Mouse (Mus musculus): ENCODE measurements around the gene Rcbtb2. TPM values are rescaled to one million over a fixed set of nuclear protein-coding genes. Genes with fewer than 3 reads are reported as not detected.

Gene Rcbtb2
- polyA plus RNA-seq, 1 experiment from 2014 or later = 549 TPM

DNA sequence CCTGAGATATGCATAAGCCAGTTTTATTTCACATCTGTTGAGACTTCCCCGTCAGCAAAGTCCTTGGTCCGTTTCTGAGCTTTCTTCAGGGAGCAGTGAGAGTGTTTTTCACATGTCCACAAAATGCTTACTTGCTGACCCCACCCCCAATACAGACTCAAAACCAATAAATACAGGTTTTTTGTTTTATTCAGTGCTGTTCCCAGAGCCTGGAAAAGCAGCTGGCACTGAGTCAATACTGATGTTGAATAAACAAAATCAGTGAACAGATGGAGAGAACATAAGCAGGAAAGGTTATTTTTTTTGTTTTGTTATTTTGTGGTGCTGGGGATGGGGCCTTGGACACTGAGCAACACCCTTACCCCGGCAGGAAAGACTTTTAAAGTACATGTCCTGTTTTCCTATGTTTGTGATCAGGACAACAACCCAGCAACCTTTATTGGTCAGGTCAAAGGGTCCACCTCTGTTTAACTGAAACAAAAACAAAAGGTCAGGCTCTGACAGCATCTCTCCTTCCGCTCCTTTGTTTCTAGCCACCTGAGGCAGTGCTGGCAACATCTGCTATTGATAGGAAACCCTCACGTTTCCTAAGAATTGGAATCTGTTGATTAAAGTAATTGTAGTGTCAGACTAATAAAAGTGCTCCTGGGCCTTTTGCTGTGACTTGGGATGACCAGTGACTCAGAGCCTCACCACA lies 108.6 kb downstream of the Rcbtb2 start:
- Histone ChIP-seq H3K79me2 (ENCODE audit: inconsistent target) (peaks cover 10% of the 10 kb centered on the region; the same call in 1 of the 2 replicates), H3K27ac (no peak overlapping the region), H3K4me3 (ENCODE audit: inconsistent target) (no peak overlapping the region), H3K36me3 (ENCODE audit: inconsistent target) (no peaks in the 10 kb centered on the region)
- WGBS (ENCODE audit: missing documents) = 94% methylated on average over 5 of the region's 5 CpGs

DNA sequence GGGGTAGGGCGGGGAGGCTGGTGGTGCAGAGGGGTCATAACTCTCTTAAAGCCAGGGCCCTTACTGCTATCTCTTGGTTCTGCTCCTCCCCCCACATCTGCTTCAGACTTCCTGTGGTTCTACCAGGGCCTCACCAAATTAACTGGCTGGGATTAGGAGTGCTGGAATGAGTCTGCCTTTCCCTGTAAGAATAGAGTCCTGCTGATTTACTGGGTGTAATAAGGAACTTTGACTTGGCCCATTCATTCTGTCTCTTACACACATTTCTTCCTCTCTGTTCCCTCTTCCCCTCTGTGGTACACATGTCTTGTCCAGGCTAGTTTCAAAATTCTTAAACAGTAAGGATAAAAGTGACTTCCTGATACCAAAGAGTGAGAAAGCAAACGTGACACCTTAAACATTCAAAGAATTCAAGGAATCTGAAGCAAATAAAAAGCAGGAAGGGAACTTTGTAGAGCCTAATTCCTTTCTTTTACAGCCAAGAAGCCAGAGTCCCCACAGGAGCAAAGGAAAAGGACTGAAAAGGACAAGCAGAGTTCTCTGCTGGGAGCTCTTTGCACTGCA lies 111.7 kb downstream of the Rcbtb2 start:
- Histone ChIP-seq H3K4me3 (ENCODE audit: inconsistent target) (no peak overlapping the region), H3K27ac (peak overlapping the region; percentile 46), H3K36me3 (ENCODE audit: inconsistent target) (no peaks in the 10 kb centered on the region), H3K79me2 (ENCODE audit: inconsistent target) (peaks cover 39% of the 10 kb centered on the region)
- 31% methylated on average over 2 of the region's 2 CpGs for WGBS (ENCODE audit: missing documents)

DNA sequence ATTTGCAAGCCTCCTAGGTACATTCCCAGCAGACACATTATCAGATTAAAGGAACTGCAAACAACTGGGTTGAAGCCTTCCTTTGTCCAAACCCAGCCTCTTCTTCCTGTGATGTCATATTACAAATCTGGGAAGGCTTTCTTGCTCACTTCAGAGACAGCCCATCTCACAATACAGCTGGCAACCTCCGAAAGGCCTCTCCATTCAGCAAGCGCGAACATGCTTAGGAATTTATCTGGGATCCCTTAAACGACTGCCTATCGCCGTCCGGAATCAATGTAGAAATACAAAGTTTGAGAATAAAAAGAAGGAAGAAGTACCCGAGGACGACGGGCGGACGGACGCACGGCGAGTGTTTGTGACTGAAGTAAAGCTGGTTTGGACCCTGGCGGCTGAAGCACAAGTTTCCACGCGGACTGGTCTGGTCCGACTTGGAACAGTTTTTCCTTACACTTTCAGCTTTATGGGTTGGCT lies 115.0 kb downstream of the Rcbtb2 start, which contains the start of gene Lpar6:
Lpar6 (plus strand) TSS at position 48 of the 474 bp plus-strand sequence.
- peaks cover 6% of the 10 kb centered on the region; the same call in 1 of the 2 replicates for H3K36me3 ChIP-seq (ENCODE audit: inconsistent target)
- peak within 1 kb of the TSS; percentile 86 for H3K27ac ChIP-seq
- WGBS (ENCODE audit: missing documents) = under 1% methylated on average over 16 of the region's 19 CpGs
- H3K79me2 ChIP-seq (ENCODE audit: inconsistent target) = peaks cover 72% of the 10 kb centered on the region
- H3K4me3 ChIP-seq (ENCODE audit: inconsistent target) = peak within 1 kb of the TSS; percentile 75

DNA sequence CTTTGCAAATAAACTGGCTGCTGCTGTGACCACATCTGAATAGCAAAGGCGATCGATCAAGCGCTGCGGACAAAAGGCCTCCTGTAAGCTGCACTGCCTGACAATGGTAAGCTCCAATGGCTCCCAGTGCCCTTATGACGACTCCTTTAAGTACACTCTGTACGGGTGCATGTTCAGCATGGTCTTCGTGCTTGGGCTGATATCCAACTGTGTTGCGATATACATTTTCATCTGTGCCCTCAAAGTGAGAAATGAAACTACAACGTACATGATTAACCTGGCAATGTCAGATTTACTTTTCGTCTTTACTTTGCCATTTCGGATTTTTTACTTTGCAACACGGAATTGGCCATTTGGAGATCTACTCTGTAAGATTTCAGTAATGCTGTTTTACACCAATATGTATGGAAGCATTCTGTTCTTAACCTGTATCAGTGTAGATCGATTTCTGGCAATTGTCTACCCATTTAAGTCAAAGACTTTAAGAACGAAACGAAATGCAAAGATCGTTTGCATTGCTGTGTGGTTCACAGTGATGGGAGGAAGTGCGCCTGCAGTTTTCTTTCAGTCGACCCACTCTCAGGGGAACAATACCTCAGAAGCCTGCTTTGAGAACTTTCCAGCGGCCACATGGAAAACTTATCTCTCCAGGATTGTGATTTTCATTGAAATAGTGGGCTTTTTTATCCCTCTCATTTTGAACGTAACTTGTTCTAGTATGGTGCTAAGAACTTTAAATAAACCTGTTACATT lies 115.8 kb downstream of the Rcbtb2 start:
- peak overlapping the region; percentile 86 for H3K27ac ChIP-seq
- under 1% methylated on average over 20 of the region's 20 CpGs for WGBS (ENCODE audit: missing documents)

DNA sequence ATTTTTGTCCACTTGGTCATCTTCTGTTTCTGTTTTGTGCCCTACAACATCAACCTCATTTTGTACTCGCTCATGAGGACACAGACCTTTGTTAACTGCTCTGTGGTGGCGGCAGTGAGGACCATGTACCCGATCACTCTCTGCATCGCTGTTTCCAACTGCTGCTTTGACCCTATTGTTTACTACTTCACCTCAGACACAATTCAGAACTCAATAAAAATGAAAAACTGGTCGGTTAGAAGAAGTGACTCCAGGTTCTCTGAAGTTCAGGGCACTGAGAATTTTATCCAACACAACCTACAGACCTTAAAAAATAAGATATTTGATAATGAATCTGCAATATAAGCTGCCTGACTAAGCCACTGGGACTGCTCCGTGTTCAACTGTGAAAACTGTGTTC lies 116.5 kb downstream of the Rcbtb2 start:
- peaks cover 6% of the 10 kb centered on the region; the same call in 1 of the 2 replicates for H3K36me3 ChIP-seq (ENCODE audit: inconsistent target)
- peaks cover 74% of the 10 kb centered on the region for H3K79me2 ChIP-seq (ENCODE audit: inconsistent target)
- H3K4me3 ChIP-seq (ENCODE audit: inconsistent target) = peak overlapping the region; percentile 75
- H3K27ac ChIP-seq = peak overlapping the region; percentile 86
- WGBS (ENCODE audit: missing documents) = 0% methylated on average over 6 of the region's 6 CpGs

More for the DNA sequence above, 115.8 kb downstream of the Rcbtb2 start:
- H3K36me3 ChIP-seq (ENCODE audit: inconsistent target) = peaks cover 6% of the 10 kb centered on the region; the same call in 1 of the 2 replicates
- H3K79me2 ChIP-seq (ENCODE audit: inconsistent target) = peaks cover 74% of the 10 kb centered on the region
- H3K4me3 ChIP-seq (ENCODE audit: inconsistent target) = peak overlapping the region; percentile 75

DNA sequence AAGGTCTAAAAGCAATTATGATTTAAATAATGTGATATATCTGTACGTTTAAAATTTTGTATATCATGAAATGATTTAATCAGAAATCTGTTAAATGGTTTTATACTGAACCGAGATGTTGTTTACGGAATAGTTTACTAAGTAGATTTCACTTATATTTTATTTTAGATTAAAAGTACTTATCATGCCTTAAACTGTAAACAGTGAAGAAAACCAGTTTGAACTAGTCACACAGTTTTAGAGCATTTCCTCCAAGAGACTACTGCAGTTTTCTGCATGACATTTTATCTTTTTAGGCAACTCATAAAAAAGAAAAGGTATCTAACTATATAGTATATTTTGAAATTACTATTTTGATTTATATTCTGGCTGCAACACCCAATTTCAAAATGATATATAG lies 117.0 kb downstream of the Rcbtb2 start:
- Histone ChIP-seq H3K27ac (peak overlapping the region; percentile 86), H3K4me3 (ENCODE audit: inconsistent target) (peak overlapping the region; percentile 75), H3K79me2 (ENCODE audit: inconsistent target) (peaks cover 74% of the 10 kb centered on the region), H3K36me3 (ENCODE audit: inconsistent target) (peaks cover 6% of the 10 kb centered on the region; the same call in 1 of the 2 replicates)
- WGBS (ENCODE audit: missing documents) = 37% methylated on average over 3 of the region's 3 CpGs

DNA sequence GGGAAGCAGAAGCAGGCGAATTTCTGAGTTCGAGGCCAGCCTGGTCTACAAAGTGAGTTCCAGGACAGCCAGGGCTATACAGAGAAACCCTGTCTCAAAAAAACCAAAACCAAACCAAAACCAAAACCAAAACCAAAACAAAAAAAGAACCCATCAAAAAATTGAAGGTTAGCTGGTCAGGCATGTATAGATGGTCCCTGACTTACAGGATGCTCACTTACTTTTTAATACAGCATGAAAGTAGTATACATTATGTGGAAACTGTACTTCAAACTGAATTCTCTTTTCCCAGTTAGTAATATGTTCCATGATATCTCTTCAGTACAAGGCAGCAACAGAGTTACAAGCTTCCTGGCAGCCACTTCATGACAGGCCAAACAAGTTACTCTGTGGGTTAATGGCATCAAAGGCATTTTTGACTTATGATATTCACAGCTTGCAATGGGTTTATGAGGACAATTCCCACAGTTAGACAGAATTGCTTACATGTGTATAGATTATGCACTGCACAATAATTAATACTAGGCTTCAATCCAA lies 121.3 kb downstream of the Rcbtb2 start:
- no CpG with 5 or more reads among the region's 2 CpGs for WGBS (ENCODE audit: missing documents)
- H3K4me3 ChIP-seq (ENCODE audit: inconsistent target) = no peak overlapping the region
- peaks cover 6% of the 10 kb centered on the region; the same call in 1 of the 2 replicates for H3K36me3 ChIP-seq (ENCODE audit: inconsistent target)

DNA sequence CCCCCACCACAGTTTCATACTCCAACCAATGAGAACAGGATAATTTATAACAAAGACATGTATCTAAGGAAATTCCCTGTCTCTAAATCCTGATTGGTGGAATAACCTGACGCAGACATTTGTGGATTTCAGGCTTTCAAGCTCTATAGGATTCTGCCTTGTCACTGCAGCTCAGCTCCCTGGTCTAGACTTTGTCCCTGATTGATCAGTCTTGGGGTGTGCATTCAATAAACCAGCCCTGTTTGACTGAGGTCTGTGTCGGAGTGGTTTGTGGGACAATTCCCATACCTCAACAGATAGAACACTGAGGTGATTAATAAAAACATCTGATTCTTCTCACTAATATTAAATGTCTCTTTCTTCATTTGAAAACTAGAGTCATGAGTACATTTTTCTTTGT lies 127.2 kb downstream of the Rcbtb2 start:
- no peaks in the 10 kb centered on the region for H3K36me3 ChIP-seq (ENCODE audit: inconsistent target)
- WGBS (ENCODE audit: missing documents) = 92% methylated on average over 2 of the region's 2 CpGs
- H3K27ac ChIP-seq = no peak overlapping the region
- no peaks in the 10 kb centered on the region for H3K79me2 ChIP-seq (ENCODE audit: inconsistent target)
- no peak overlapping the region for H3K4me3 ChIP-seq (ENCODE audit: inconsistent target)

More for the DNA sequence above, 121.3 kb downstream of the Rcbtb2 start:
- peaks cover 40% of the 10 kb centered on the region for H3K79me2 ChIP-seq (ENCODE audit: inconsistent target)
- H3K27ac ChIP-seq = no peak overlapping the region

DNA sequence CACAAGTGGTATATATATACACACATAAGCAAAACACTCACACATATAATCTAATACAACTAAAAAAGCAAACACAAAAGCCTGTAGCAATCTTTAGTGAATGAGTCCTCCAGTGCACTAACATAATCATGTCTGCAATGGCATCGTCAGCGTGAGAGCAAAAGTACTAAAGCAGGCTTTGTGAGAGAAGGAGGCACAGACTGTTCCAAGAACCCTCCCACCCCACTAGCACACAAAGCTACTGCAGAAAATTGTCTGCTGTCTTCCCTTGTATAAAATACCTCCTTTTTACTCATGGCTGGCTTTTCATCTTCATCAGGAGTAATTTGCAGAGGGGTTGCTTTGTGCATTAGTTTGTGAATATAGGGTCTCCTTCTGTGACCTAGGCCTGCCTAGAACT lies 129.4 kb downstream of the Rcbtb2 start:
- no peaks in the 10 kb centered on the region for H3K79me2 ChIP-seq (ENCODE audit: inconsistent target)
- 100% methylated on average over 2 of the region's 2 CpGs for WGBS (ENCODE audit: missing documents)
- H3K4me3 ChIP-seq (ENCODE audit: inconsistent target) = no peak overlapping the region
- H3K36me3 ChIP-seq (ENCODE audit: inconsistent target) = no peaks in the 10 kb centered on the region
- H3K27ac ChIP-seq = no peak overlapping the region

DNA sequence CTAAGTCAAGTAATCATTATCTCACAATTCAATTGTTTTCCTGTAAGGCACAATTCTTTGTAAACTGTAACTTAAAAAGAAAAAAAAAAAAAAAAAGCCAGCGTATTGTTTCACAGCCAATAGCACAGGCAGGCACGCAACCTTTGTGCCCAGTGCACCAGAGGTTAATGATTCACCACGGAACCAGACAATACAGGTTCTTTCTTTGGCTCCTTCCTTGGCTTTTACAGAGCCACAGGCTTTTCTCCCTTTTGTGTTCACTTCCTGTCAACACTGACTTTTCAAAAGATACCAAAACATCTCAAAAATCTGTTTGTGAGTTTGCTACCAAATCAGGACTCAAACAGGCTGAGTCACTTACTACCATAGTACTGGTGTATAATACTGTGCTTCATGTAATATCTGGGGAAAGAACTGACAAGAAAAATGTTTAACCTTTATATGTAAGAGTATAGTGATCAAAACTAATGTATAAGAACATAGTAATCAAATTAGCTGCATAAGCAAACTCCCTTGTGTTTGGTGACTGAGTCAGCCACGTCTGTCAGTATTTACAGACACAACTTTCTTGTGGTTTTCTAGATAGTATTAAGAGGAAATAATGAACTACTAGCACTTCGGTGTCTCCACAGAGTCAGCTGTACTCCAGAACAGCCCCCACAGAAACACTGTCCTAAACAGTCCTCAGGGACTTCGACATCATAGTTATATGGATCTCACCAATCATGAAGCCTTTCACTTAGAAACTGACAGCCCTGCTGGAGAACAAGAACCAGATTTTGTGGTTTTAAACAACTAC lies 130.8 kb downstream of the Rcbtb2 start:
- 47% methylated on average over 6 of the region's 6 CpGs for WGBS (ENCODE audit: missing documents)
- H3K79me2 ChIP-seq (ENCODE audit: inconsistent target) = no peaks in the 10 kb centered on the region
- H3K36me3 ChIP-seq (ENCODE audit: inconsistent target) = no peaks in the 10 kb centered on the region
- no peak overlapping the region for H3K4me3 ChIP-seq (ENCODE audit: inconsistent target)
- no peak overlapping the region for H3K27ac ChIP-seq

DNA sequence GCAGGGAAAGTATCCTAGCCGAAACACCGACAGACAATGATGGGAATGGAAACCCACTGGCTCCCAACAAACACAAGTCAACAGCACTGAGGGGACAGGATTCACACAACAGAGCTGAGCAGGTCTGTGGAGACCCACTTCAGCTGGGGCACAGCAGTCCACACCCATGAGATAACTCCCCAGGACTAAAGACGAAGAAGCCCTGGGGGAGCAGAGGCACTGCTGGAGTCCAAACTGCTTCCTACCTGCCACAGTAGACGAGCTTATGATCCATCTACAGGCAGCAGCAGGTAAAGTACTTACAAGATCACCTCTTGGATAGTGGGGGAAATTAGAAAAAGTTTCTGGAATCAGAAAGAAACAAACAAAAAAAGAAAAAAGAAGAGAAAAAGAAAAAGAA lies 131.6 kb downstream of the Rcbtb2 start:
- H3K4me3 ChIP-seq (ENCODE audit: inconsistent target) = no peak overlapping the region
- H3K79me2 ChIP-seq (ENCODE audit: inconsistent target) = no peaks in the 10 kb centered on the region
- WGBS (ENCODE audit: missing documents) = 93% methylated on average over 4 of the region's 4 CpGs
- no peak overlapping the region for H3K27ac ChIP-seq
- no peaks in the 10 kb centered on the region for H3K36me3 ChIP-seq (ENCODE audit: inconsistent target)

DNA sequence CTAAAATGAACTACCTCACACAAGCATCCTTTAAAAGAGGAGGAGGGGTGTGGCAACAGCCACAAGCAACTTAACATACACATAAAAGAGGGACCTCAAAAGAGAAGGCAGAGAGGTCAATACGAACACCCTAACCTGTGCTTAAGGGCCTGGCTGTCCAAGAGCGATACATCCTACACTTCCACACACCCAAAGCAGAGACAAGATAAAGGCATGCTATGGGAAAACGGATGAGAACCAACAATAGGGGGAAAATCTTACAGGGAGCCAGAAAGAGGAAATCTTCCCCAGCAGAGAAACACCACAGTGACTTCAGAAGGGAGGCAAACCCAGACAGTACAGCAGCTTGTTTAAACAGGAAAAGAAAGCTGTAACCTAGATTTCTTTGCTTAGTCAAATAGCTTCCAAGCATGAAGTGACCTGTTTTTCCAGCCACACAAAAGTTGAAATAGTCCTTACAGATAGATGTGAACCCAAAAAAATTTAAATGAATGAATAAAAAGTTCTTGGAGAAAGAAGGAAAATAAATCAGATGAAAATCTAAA lies 132.7 kb downstream of the Rcbtb2 start:
- no peak overlapping the region for H3K4me3 ChIP-seq (ENCODE audit: inconsistent target)
- H3K36me3 ChIP-seq (ENCODE audit: inconsistent target) = no peaks in the 10 kb centered on the region
- H3K79me2 ChIP-seq (ENCODE audit: inconsistent target) = no peaks in the 10 kb centered on the region
- 63% methylated on average over 3 of the region's 3 CpGs for WGBS (ENCODE audit: missing documents)
- H3K27ac ChIP-seq = no peak overlapping the region

DNA sequence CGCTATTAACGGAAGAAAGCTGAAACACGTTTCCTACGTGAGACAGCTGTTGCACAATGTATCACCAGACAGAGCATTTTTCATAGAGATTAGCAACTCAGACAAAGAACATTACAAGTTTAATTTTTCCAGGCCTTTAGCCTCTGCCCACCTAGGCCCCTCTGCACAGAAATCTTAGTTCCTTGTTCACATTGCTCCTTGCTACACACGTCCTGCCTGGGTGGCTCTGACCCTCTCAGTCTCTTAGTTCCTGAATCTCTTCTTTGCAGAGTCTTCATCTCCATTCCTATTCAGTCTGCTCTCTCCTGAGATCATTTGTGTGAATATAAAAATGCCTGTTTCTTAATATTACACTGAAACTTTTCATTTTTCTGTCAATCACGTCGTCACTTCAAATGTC lies 134.5 kb downstream of the Rcbtb2 start:
- Histone ChIP-seq H3K36me3 (ENCODE audit: inconsistent target) (no peaks in the 10 kb centered on the region), H3K27ac (no peak overlapping the region), H3K4me3 (ENCODE audit: inconsistent target) (no peak overlapping the region), H3K79me2 (ENCODE audit: inconsistent target) (no peaks in the 10 kb centered on the region)
- 69% methylated on average over 7 of the region's 7 CpGs for WGBS (ENCODE audit: missing documents)
